Mouse (Mus musculus): ENCODE measurements at regions not wholly inside any gene's neighbourhood (a gene's known extent, or its start where the extent isn't known, plus 50 kb on each side); places are given as distances from the start of the nearest gene placed in this dataset.
"Not testable (repeated sequence)": the region's sequence is repeated elsewhere in the genome, so short reads cannot be mapped to it uniquely, and the experiment has no call there.

DNA sequence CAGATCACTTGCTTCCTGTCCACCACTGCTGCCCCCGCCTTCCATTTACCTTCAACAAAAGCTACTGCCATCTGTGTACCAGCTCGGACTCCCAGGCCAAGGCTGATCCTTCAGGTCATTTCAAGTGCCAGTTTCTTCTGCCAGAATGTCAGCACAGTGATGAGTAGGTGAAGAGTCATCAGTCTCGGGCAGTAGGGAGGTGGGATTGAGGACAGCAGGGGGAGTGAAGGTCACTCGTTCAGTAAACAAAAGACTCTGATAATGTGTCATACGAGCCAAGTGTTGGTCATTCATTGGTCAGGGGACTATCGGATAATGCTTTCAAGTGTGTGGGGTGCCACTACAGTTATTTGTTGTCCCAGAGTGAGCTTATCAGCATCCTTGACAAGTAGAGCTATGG lies 536.3 kb downstream of the Plxdc2 start:
- H3K27ac ChIP-seq (ENCODE audit: low read length); H3K27me3 ChIP-seq (ENCODE audit: control insufficient read depth, insufficient read depth, low read depth, low read length); H3K4me3 ChIP-seq (ENCODE audit: low read length); H3K36me3 ChIP-seq (ENCODE audit: control insufficient read depth, insufficient read depth, low read length); H3K9me3 ChIP-seq (ENCODE audit: control insufficient read depth, low read length); H3K4me2 ChIP-seq (ENCODE audit: low read depth, low read length); ATAC-seq (ENCODE audit: low read depth); H3K9ac ChIP-seq (ENCODE audit: low read length); H3K4me1 ChIP-seq (replicated peaks; ENCODE audit: control insufficient read depth, insufficient read depth, low read length): not testable (repeated sequence)
- 37% methylated on average over 6 of the region's 6 CpGs for WGBS

DNA sequence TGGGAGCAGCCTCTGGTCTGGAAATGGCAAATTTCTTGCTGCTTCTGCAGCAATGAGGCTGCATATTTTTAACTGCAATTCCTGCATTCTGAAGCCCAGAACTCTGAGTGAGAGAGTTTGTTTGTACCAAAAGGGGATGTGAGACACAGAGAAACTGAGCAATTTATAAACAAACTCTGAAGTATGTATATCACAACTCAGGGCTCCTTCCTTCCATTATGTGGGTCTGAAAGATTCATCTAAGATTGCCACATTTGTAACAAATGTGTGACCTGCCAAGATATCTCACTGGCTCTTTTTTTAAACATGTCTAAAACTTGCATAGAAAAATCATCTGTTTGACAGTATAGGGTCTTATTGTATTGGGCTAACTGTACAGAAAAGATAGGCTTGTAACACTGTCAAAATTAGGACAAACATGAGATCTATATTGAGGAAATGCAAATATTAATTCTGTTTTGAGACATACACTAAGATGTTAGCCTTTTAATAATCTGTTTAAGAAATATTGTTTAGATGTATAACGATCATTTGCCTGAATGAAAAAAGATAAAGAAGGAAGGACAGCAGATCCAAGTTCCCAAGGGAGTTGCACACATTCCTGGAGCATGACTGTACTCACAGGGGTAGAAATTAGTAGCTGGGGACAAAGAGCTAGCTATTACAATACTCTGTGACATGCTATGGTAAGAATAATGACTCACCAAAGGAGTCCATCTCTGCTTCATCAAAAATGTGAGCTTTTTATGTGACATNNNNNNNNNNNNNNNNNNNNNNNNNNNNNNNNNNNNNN lies 553.3 kb downstream of the Plxdc2 start:
- WGBS, result 37% methylated on average over 1 of the region's 1 CpGs
- no peaks in the 10 kb centered on the region for H3K4me1 ChIP-seq (replicated peaks; ENCODE audit: control insufficient read depth, insufficient read depth, low read length)
- peak; percentile 91 for ATAC-seq (ENCODE audit: low read depth)
- no peaks in the 10 kb centered on the region for H3K27me3 ChIP-seq (ENCODE audit: control insufficient read depth, insufficient read depth, low read depth, low read length)
- H3K4me3 ChIP-seq (ENCODE audit: low read length), result no peak overlapping the region
- H3K9me3 ChIP-seq (ENCODE audit: control insufficient read depth, low read length), result no peaks in the 10 kb centered on the region
- H3K27ac ChIP-seq (ENCODE audit: low read length), result peak overlapping the region; percentile 46; the same call in 1 of the 2 replicates
- no peaks in the 10 kb centered on the region for H3K36me3 ChIP-seq (ENCODE audit: control insufficient read depth, insufficient read depth, low read length)
- H3K4me2 ChIP-seq (ENCODE audit: low read depth, low read length), result no peak overlapping the region
- no peak overlapping the region for H3K9ac ChIP-seq (ENCODE audit: low read length)

DNA sequence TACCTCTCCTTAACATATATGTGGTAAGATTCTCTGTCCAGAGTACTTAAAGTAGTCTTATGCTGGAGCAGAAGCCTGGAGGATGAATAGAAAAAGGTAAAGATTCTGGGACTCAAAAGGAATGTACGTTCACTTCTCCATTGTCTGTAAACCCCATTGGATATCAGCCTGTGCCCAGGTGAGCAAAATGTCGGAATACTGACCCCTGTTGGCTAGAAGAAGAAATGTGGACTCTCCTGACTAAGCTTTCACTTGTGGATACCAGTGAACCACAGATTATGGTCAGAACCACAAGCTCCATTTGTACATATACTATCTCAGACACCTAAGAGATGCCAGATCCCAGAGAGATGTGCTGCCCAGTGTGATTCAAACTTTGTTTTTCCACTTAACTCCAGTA lies 558.5 kb downstream of the Plxdc2 start:
- no peak for ATAC-seq (ENCODE audit: low read depth)
- 30% methylated on average over 2 of the region's 2 CpGs for WGBS

DNA sequence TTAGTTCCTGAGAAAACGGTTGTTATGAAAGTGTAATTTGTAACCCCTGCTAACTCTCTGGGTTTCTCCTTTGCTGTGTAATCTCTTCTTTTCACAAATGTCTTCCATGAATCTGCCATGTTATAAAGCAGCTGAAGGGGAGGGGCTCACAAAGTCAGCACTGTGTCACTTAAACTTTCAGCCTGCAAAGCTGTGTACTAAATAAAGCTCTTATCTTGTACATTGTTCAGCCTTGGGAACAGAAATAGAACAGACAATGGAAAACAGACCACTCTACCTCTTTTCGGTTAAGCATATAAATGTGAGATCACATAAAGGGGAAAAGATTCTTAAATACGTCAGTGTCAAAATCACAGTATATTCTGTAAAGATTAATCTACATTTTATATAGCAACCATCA lies 573.9 kb downstream of the Plxdc2 start:
- no peak overlapping the region for H3K27ac ChIP-seq (ENCODE audit: low read length)
- no peaks in the 10 kb centered on the region for H3K9me3 ChIP-seq (ENCODE audit: control insufficient read depth, low read length)
- 64% methylated on average over 3 of the region's 3 CpGs for WGBS
- H3K36me3 ChIP-seq (ENCODE audit: control insufficient read depth, insufficient read depth, low read length), result no peaks in the 10 kb centered on the region
- H3K4me2 ChIP-seq (ENCODE audit: low read depth, low read length), result no peak overlapping the region
- no peaks in the 10 kb centered on the region for H3K27me3 ChIP-seq (ENCODE audit: control insufficient read depth, insufficient read depth, low read depth, low read length)
- ATAC-seq (ENCODE audit: low read depth), result no peak
- no peak overlapping the region for H3K9ac ChIP-seq (ENCODE audit: low read length)
- no peak overlapping the region for H3K4me3 ChIP-seq (ENCODE audit: low read length)
- no peaks in the 10 kb centered on the region for H3K4me1 ChIP-seq (replicated peaks; ENCODE audit: control insufficient read depth, insufficient read depth, low read length)

More for the DNA sequence above, 558.5 kb downstream of the Plxdc2 start:
- Histone ChIP-seq H3K4me3 (ENCODE audit: low read length) (no peak overlapping the region), H3K9me3 (ENCODE audit: control insufficient read depth, low read length) (no peaks in the 10 kb centered on the region), H3K4me2 (ENCODE audit: low read depth, low read length) (no peak overlapping the region), H3K27ac (ENCODE audit: low read length) (no peak overlapping the region), H3K27me3 (ENCODE audit: control insufficient read depth, insufficient read depth, low read depth, low read length) (no peaks in the 10 kb centered on the region), H3K4me1 (replicated peaks; ENCODE audit: control insufficient read depth, insufficient read depth, low read length) (no peaks in the 10 kb centered on the region), H3K36me3 (ENCODE audit: control insufficient read depth, insufficient read depth, low read length) (no peaks in the 10 kb centered on the region), H3K9ac (ENCODE audit: low read length) (no peak overlapping the region)

DNA sequence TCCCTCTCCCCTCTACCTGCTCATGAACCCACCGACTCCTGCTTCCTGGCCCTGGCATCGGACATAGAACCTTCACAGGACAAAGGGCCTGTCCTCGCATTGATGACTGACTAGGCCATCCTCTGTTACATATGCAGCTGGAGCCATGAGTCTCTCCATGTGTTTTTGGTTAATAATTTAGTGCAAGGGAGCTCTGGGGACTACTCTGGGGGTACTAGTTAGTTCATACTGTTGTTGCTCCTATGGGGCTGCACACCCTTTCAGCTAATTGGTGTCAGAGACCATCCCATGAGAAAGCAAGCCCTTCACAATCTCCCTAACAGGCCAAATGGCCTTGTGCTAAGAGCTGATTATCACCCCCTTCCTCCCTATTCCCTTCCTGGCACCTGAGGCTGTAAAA lies 603.3 kb downstream of the Plxdc2 start:
- H3K27ac ChIP-seq (ENCODE audit: low read length), result no peak overlapping the region
- H3K36me3 ChIP-seq (ENCODE audit: control insufficient read depth, insufficient read depth, low read length), result no peaks in the 10 kb centered on the region
- H3K27me3 ChIP-seq (ENCODE audit: control insufficient read depth, insufficient read depth, low read depth, low read length), result no peaks in the 10 kb centered on the region
- WGBS, result 82% methylated on average over 3 of the region's 3 CpGs
- no peak overlapping the region for H3K9ac ChIP-seq (ENCODE audit: low read length)
- no peak overlapping the region for H3K4me3 ChIP-seq (ENCODE audit: low read length)
- no peak overlapping the region for H3K4me2 ChIP-seq (ENCODE audit: low read depth, low read length)
- no peaks in the 10 kb centered on the region for H3K9me3 ChIP-seq (ENCODE audit: control insufficient read depth, low read length)
- ATAC-seq (ENCODE audit: low read depth), result no peak
- no peaks in the 10 kb centered on the region for H3K4me1 ChIP-seq (replicated peaks; ENCODE audit: control insufficient read depth, insufficient read depth, low read length)

DNA sequence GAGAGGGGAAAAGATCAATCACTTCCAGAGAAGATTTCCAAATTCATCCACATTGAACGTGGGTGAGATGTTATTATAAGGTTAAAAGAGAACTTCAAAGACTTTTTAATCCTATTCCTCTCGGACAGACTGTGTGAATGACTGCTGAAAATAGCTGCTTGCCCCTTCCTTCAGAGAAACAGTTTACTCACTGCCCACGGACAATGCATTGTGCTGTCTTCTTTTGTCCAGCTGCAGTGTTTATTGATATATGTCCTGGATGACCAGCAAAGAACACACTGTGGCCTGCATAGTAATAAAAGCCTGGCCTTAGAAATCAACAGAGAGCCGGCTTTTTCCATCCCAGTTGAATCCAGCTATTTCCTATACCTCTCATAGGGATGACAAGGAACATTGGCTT lies 621.3 kb downstream of the Plxdc2 start:
- Histone ChIP-seq H3K36me3 (ENCODE audit: control insufficient read depth, insufficient read depth, low read length) (no peaks in the 10 kb centered on the region), H3K4me3 (ENCODE audit: low read length) (no peak overlapping the region), H3K27ac (ENCODE audit: low read length) (no peak overlapping the region; the same call in 1 of the 2 replicates), H3K27me3 (ENCODE audit: control insufficient read depth, insufficient read depth, low read depth, low read length) (no peaks in the 10 kb centered on the region), H3K4me2 (ENCODE audit: low read depth, low read length) (no peak overlapping the region), H3K9me3 (ENCODE audit: control insufficient read depth, low read length) (no peaks in the 10 kb centered on the region), H3K9ac (ENCODE audit: low read length) (no peak overlapping the region), H3K4me1 (replicated peaks; ENCODE audit: control insufficient read depth, insufficient read depth, low read length) (0 out of 2 replicates have a peak, but pooled peaks cover 2% of the 10 kb centered on the region)
- ATAC-seq (ENCODE audit: low read depth), result peak; percentile 43
- WGBS, result 16% methylated on average over 4 of the region's 4 CpGs

DNA sequence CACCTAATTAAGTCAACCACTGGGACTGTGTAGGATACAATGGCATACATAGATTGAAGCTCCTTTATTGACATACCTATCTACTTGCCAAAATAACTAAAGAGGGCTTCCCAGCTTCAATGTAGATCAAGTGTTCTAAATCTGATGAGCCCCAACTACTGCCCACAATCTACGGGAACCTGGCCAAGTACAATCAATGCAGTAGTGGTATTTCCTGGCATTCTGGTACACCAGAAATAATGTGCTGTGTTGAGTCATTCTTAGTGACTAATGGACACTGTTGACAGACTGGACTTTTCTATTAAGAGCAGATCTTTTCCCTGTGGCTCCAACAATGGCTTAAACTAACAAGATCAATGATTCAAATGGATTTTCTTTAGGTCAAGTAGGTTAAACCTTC lies 626.7 kb downstream of the Plxdc2 start:
- no peak overlapping the region for H3K4me3 ChIP-seq (ENCODE audit: low read length)
- no peak overlapping the region for H3K4me2 ChIP-seq (ENCODE audit: low read depth, low read length)
- ATAC-seq (ENCODE audit: low read depth), result no peak
- no peaks in the 10 kb centered on the region for H3K4me1 ChIP-seq (replicated peaks; ENCODE audit: control insufficient read depth, insufficient read depth, low read length)
- no peak overlapping the region for H3K27ac ChIP-seq (ENCODE audit: low read length)
- no peaks in the 10 kb centered on the region for H3K9me3 ChIP-seq (ENCODE audit: control insufficient read depth, low read length)
- H3K36me3 ChIP-seq (ENCODE audit: control insufficient read depth, insufficient read depth, low read length), result no peaks in the 10 kb centered on the region
- no peaks in the 10 kb centered on the region for H3K27me3 ChIP-seq (ENCODE audit: control insufficient read depth, insufficient read depth, low read depth, low read length)
- no peak overlapping the region for H3K9ac ChIP-seq (ENCODE audit: low read length)
- WGBS, result 60% methylated on average over 1 of the region's 1 CpGs

DNA sequence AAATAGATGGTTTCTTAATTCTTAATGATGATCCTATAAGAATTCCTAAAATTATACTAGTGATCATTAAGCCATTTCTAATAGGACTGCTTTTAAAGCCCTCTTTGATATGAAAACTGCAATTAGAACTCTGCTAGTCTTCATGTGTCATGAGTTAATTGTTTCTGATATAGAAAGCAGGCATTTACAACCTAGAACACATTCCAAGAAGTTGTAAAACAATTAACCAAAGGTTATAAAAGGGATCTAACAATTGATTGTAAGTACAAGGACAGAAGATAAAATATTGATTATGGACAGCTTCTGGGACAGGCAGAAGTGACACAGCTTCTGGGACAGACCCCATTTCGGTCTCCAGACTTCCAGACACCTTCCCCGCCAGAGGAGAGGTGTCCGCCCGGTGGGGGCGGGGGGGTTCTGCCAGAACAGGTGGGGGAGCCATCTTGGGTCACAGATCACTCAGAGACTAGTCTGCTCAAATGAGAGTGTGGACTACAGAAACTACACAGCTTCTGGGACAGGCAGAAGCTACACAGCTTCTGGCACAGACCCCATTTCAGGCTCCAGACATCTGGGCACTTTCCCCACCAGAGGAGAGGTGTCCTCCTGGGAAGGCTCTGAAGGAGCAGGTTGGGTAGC lies 627.6 kb downstream of the Plxdc2 start:
- 89% methylated on average over 5 of the region's 5 CpGs for WGBS
- Histone ChIP-seq H3K4me2 (ENCODE audit: low read depth, low read length) (no peak overlapping the region), H3K9ac (ENCODE audit: low read length) (no peak overlapping the region), H3K36me3 (ENCODE audit: control insufficient read depth, insufficient read depth, low read length) (no peaks in the 10 kb centered on the region), H3K4me1 (replicated peaks; ENCODE audit: control insufficient read depth, insufficient read depth, low read length) (no peaks in the 10 kb centered on the region), H3K9me3 (ENCODE audit: control insufficient read depth, low read length) (no peaks in the 10 kb centered on the region), H3K27ac (ENCODE audit: low read length) (no peak overlapping the region), H3K27me3 (ENCODE audit: control insufficient read depth, insufficient read depth, low read depth, low read length) (no peaks in the 10 kb centered on the region), H3K4me3 (ENCODE audit: low read length) (no peak overlapping the region)
- ATAC-seq (ENCODE audit: low read depth), result no peak
